Mouse (Mus musculus) embryonic facial prominence, embryonic 10.5 days (tissue): ENCODE data around the gene Ces2f. TPM values are rescaled to one million over a fixed set of nuclear protein-coding genes. Genes with fewer than 3 reads are reported as not detected.

Experiments
- DNase-seq: peaks from one replicate; pipeline ENCODE4 v3.0.0-alpha.2; 2017; ENCODE audit warnings: low spot score
- H3K27ac ChIP-seq: fragments of 300-500 bp; sonication (generic); replicated peaks from 2 replicates; pipeline ENCODE4 v1.5.1; 2016; ENCODE audit warnings: mild to moderate bottlenecking
- H3K27me3 ChIP-seq: fragments of 300-500 bp; sonication (generic); replicated peaks from 2 replicates; pipeline ENCODE4 v1.6.1; 2016; ENCODE audit warnings: low read depth, mild to moderate bottlenecking; ENCODE audit not compliant: poor library complexity, severe bottlenecking
- H3K36me3 ChIP-seq: fragments of 300-500 bp; sonication (generic); replicated peaks from 2 replicates; pipeline ENCODE4 v1.6.1; 2016; ENCODE audit warnings: mild to moderate bottlenecking, moderate library complexity
- H3K4me1 ChIP-seq: fragments of 300-500 bp; sonication (generic); 2 replicates; pipeline ENCODE4 v1.6.1; 2016
- H3K4me3 ChIP-seq: fragments of 300-500 bp; sonication (generic); 2 replicates; pipeline ENCODE4 v1.5.1; 2016; ENCODE audit warnings: mild to moderate bottlenecking, moderate library complexity
- H3K9me3 ChIP-seq: fragments of 300-500 bp; sonication (generic); 2 replicates; pipeline ENCODE4 v1.6.1; 2016; ENCODE audit warnings: mild to moderate bottlenecking
- WGBS: fragments of 180-500 bp; shearing (Covaris S2); methylation state at CpG from one replicate; pipeline ENCODE4 v1.1.7; 2016; 5-methylcytosine and 5-hydroxymethylcytosine counted together
- polyA plus RNA-seq: library from polyadenylated mRNA; unstranded; fragments of >200 nt; fragmentation: Nextera tagmentation; extraction: Ambion mirVana; gene quantifications from 2 replicates; pipeline ENCODE4 v1.2.1, GENCODE M21; 2016

Gene Ces2f
- polyA plus RNA-seq, 1 experiment from 2014 or later = not detected

GRCm38 (mm10) chr8:104984942-104985341 is 37.8 kb downstream of the Ces2f start:
- H3K4me3 ChIP-seq = no peak overlapping the region
- no peak for DNase-seq
- no peaks in the 10 kb centered on the region for H3K36me3 ChIP-seq
- peaks cover 5% of the 10 kb centered on the region for H3K9me3 ChIP-seq
- no peak overlapping the region for H3K27ac ChIP-seq
- H3K4me1 ChIP-seq = no peaks in the 10 kb centered on the region
- 95% methylated on average over 2 of the region's 2 CpGs for WGBS
- no peaks in the 10 kb centered on the region for H3K27me3 ChIP-seq

DNA sequence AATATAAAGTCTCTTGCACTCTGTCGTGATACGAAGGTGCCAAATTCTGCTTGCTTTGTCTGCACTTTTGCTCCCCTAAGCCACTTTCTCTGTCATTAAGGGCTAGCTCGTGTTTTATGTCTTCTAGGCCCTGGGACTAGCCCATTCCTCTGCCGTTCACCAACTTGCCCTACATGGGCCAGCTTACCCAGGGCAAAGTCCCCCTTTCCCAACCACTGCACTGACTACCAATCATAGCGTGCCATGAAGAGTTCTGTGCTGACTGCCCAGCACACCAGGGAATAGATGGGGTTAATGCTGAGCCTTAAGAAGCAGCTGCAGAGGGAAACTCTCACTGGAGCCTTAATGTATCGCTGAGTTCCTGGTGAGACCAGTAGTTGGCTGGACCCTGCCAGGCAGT is 51.0 kb downstream of the Ces2f start:
- no peak overlapping the region for H3K4me3 ChIP-seq
- no peaks in the 10 kb centered on the region for H3K36me3 ChIP-seq
- no peaks in the 10 kb centered on the region for H3K27me3 ChIP-seq
- WGBS = 86% methylated on average over 6 of the region's 6 CpGs
- H3K4me1 ChIP-seq = no peaks in the 10 kb centered on the region
- DNase-seq = no peak
- H3K9me3 ChIP-seq = no peaks in the 10 kb centered on the region
- H3K27ac ChIP-seq = no peak overlapping the region

DNA sequence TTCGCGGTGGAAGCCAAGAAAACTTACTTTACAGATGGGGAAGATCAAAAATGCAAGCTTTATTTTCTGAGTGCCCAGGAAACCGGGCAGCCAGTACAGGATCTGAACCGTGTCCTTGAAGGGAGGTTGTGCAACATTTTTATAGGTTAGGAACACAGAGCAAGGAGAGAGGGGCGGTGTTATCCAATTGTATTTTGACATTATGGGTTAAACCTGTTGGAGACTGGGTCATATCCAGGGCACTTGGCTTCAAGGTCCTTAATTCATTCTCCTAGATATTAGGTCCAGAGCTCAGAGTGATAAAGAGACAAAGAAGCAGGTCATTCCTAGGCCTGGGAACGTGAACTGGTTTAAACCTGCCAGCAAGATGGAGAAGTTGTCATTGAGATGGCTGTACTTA is 52.0 kb downstream of the Ces2f start:
- H3K4me1 ChIP-seq = no peaks in the 10 kb centered on the region
- no peaks in the 10 kb centered on the region for H3K36me3 ChIP-seq
- no peak for DNase-seq
- no peaks in the 10 kb centered on the region for H3K27me3 ChIP-seq
- no peak overlapping the region for H3K27ac ChIP-seq
- WGBS = 84% methylated on average over 6 of the region's 6 CpGs
- no peaks in the 10 kb centered on the region for H3K9me3 ChIP-seq
- H3K4me3 ChIP-seq = no peak overlapping the region

GRCm38 (mm10) chr8:105000586-105000985 is 53.4 kb downstream of the Ces2f start, which contains the start of gene Ces2h:
Gene Ces2h, plus strand, starts transcription at chr8:105000853.
- Histone ChIP-seq H3K9me3 (no peaks in the 10 kb centered on the region), H3K4me1 (no peaks in the 10 kb centered on the region), H3K36me3 (no peaks in the 10 kb centered on the region), H3K27ac (no peak within 1 kb of the TSS), H3K27me3 (no peaks in the 10 kb centered on the region), H3K4me3 (no peak within 1 kb of the TSS)
- no peak for DNase-seq
- 90% methylated on average over 7 of the region's 7 CpGs for WGBS

Other genes with a start within 250 kb of the Ces2f start
- not detected in 2 replicates for gene Ces2a, start 213.4 kb upstream of the Ces2f start, polyA plus RNA-seq
- 0.04 and 0.29 TPM in 2 replicates for gene Ces2b, start 115.8 kb upstream of the Ces2f start, polyA plus RNA-seq
- not detected in 2 replicates for gene Ces2c, start 100.3 kb upstream of the Ces2f start, polyA plus RNA-seq
- not detected in 2 replicates for gene Ces2e, start 21.1 kb upstream of the Ces2f start, polyA plus RNA-seq
- gene Ces2g, start 14.4 kb downstream of the Ces2f start, polyA plus RNA-seq = not detected in 2 replicates
- gene Ces2h, start 53.5 kb downstream of the Ces2f start, polyA plus RNA-seq = not detected in 2 replicates
- gene Ces3a, start 101.2 kb downstream of the Ces2f start, polyA plus RNA-seq = not detected in 2 replicates
- not detected in 2 replicates for gene Ces3b, start 136.4 kb downstream of the Ces2f start, polyA plus RNA-seq
- gene Ces4a, start 184.4 kb downstream of the Ces2f start, polyA plus RNA-seq = not detected in 2 replicates
- 67.5 and 73.2 TPM in 2 replicates for gene Cbfb, start 223.3 kb downstream of the Ces2f start, polyA plus RNA-seq